Mouse (Mus musculus) ovary, adult 18-20 months (tissue): ENCODE data around the gene Kir3dl1.
"Not testable (repeated sequence)": the region's sequence is repeated elsewhere in the genome, so short reads cannot be mapped to it uniquely, and the experiment has no call there.

Experiments
- DNase-seq: peaks from one replicate; pipeline ENCODE4 v3.0.0; 2022; ENCODE audit warnings: low spot score, mixed read lengths

The Kir3dl1 gene

GRCm38 (mm10) chrX:136517699-136518098 is at the start of gene Kir3dl1:
Gene Kir3dl1, plus strand, starts transcription at chrX:136517999.
- not testable (repeated sequence) for DNase-seq

- not testable (repeated sequence) for DNase-seq
Observed at GRCm38 (mm10) chrX:136543956-136544355, 26.2 kb downstream of the Kir3dl1 start, which contains the start of gene Kir3dl2. Gene Kir3dl2, minus strand, starts transcription at chrX:136544056.

DNA sequence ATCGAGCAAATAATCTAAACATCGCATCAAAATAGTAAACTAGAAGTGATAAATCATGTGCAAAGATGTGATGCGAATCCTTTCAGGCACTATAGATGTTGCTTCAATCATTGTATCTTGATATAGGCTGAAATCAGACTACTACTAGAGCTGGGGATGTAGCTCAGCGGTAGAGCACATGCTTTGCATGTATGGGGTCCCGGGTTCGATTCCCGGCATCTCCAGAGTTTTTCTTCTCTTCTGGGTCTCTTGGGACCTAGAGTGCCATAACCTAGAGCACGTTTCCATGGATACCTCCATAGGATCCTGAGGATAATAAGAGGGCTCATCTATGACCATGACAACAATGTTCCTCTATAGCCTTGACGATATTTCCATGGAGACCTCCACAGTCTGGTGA is 51.3 kb downstream of the Kir3dl1 start:
- DNase-seq, result not testable (repeated sequence)
